Mouse (Mus musculus) erythroblast, embryonic 14.5 days (primary cell): ENCODE data around the gene Nsun5.

ENCODE experiments used
- GATA1 ChIP-seq: IDR thresholded peaks from 2 replicates; pipeline ENCODE4 v1.6.1; 2012; ENCODE audit warnings: low read length, inconsistent platforms, mixed read lengths
- TAL1 ChIP-seq: IDR thresholded peaks from 3 replicates; pipeline ENCODE4 v1.6.1; 2012; ENCODE audit warnings: low read length, inconsistent platforms, mixed read lengths

DNA sequence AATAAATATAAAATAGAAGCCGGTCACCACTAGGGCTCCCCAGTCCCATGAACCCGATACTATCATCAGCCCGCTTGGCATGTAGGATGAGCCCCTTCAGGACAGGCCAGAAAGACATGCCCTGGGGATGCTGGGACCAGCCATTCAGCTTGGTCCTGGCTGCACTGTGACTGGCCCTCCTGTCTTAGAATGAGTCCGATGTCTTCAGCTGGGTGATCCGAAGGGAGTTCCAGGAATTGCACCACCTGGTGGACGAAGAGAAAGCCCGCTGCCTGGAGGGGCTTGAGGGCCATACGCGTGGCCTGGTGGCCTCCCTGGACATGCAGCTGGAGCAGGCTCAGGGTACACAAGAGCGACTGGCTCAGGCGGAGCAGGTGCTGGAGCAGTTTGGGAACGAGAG is 6.2 kb upstream of the Nsun5 start:
- no peak for TF ChIP-seq TAL1
- no peak for TF ChIP-seq GATA1
